Mouse (Mus musculus) neural tube, embryonic 13.5 days (tissue): ENCODE results near the gene Rgl1. TPM values are rescaled to one million over a fixed set of nuclear protein-coding genes. Genes with fewer than 3 reads are reported as not detected.

Experiments used
- ATAC-seq: fragments of 200-750 bp; cut with Nextera tagmentation; 2 replicates; pipeline ENCODE4 v1.8.0; 2017; ENCODE audit warnings: low read depth, mild to moderate bottlenecking, moderate TSS enrichment, moderate library complexity
- H3K27ac ChIP-seq: fragments of 300-500 bp; sonication (generic); replicated peaks from 2 replicates; pipeline ENCODE4 v1.5.1; 2015; ENCODE audit warnings: moderate library complexity, mild to moderate bottlenecking, inconsistent platforms
- H3K27me3 ChIP-seq: fragments of 300-500 bp; sonication (generic); 2 replicates; pipeline ENCODE4 v1.6.1; 2015; ENCODE audit warnings: mild to moderate bottlenecking, inconsistent platforms
- H3K36me3 ChIP-seq: fragments of 300-500 bp; sonication (generic); 2 replicates; pipeline ENCODE4 v1.6.1; 2015; ENCODE audit warnings: mild to moderate bottlenecking, inconsistent platforms
- H3K4me1 ChIP-seq: fragments of 300-500 bp; sonication (generic); replicated peaks from 2 replicates; pipeline ENCODE4 v1.6.1; 2015; ENCODE audit warnings: inconsistent platforms
- H3K4me2 ChIP-seq: fragments of 300-500 bp; sonication (generic); 2 replicates; pipeline ENCODE4 v1.6.1; 2015; ENCODE audit warnings: inconsistent platforms, mild to moderate bottlenecking, moderate library complexity
- H3K4me3 ChIP-seq: fragments of 300-500 bp; sonication (generic); 2 replicates; pipeline ENCODE4 v1.5.1; 2015; ENCODE audit warnings: mild to moderate bottlenecking, inconsistent platforms
- H3K9ac ChIP-seq: fragments of 300-500 bp; sonication (generic); 2 replicates; pipeline ENCODE4 v1.6.1; 2015; ENCODE audit warnings: moderate library complexity, mild to moderate bottlenecking, inconsistent platforms
- H3K9me3 ChIP-seq: fragments of 300-500 bp; sonication (generic); 2 replicates; pipeline ENCODE4 v1.6.1; 2016; ENCODE audit warnings: inconsistent platforms
- WGBS: fragments of 180-500 bp; shearing (Covaris S2); methylation state at CpG from one replicate; pipeline ENCODE4 v1.1.7; 2015; 5-methylcytosine and 5-hydroxymethylcytosine counted together
- polyA plus RNA-seq: library from polyadenylated mRNA; unstranded; fragments of >200 nt; fragmentation: Nextera tagmentation; extraction: Ambion mirVana; gene quantifications from 2 replicates; pipeline ENCODE4 v1.2.1, GENCODE M21; 2015

The Rgl1 gene
- polyA plus RNA-seq, 1 experiment from 2014 or later, result 25.4 TPM

- ATAC-seq, result no peak
- Histone ChIP-seq H3K4me1 (peaks cover 17% of the 10 kb centered on the region), H3K27ac (no peak overlapping the region), H3K9me3 (no peaks in the 10 kb centered on the region), H3K36me3 (no peaks in the 10 kb centered on the region), H3K27me3 (no peaks in the 10 kb centered on the region), H3K4me3 (no peak overlapping the region), H3K4me2 (no peak overlapping the region), H3K9ac (no peak overlapping the region)
- 89% methylated on average over 7 of the region's 7 CpGs for WGBS
These were observed 126.8 kb downstream of the Rgl1 start for GRCm38 (mm10) chr1:152639344-152639743.

GRCm38 (mm10) chr1:152634638-152635037, 131.5 kb downstream of the Rgl1 start:
- Histone ChIP-seq H3K36me3 (no peaks in the 10 kb centered on the region), H3K27me3 (no peaks in the 10 kb centered on the region), H3K9me3 (no peaks in the 10 kb centered on the region), H3K27ac (no peak overlapping the region), H3K4me1 (no peaks in the 10 kb centered on the region), H3K4me2 (no peak overlapping the region), H3K9ac (no peak overlapping the region), H3K4me3 (no peak overlapping the region)
- no peak for ATAC-seq
- WGBS, result 82% methylated on average over 5 of the region's 5 CpGs

GRCm38 (mm10) chr1:152629780-152630179, 136.4 kb downstream of the Rgl1 start:
- H3K36me3 ChIP-seq, result no peaks in the 10 kb centered on the region
- H3K27ac ChIP-seq, result no peak overlapping the region
- H3K27me3 ChIP-seq, result peaks cover 8% of the 10 kb centered on the region; the same call in 1 of the 2 replicates
- no peak for ATAC-seq
- peaks cover 6% of the 10 kb centered on the region for H3K4me1 ChIP-seq
- H3K9me3 ChIP-seq, result no peaks in the 10 kb centered on the region
- H3K4me2 ChIP-seq, result no peak overlapping the region
- H3K4me3 ChIP-seq, result no peak overlapping the region
- H3K9ac ChIP-seq, result no peak overlapping the region
- WGBS, result 25% methylated on average over 3 of the region's 3 CpGs

- ATAC-seq, result peak; percentile 21; the same call in 1 of the 2 replicates
- H3K9ac ChIP-seq, result peak overlapping the region; percentile 77
- H3K27ac ChIP-seq, result peak overlapping the region; percentile 88; the same call in 1 of the 2 replicates
- H3K9me3 ChIP-seq, result no peaks in the 10 kb centered on the region
- peaks cover 31% of the 10 kb centered on the region for H3K4me1 ChIP-seq
- no peaks in the 10 kb centered on the region for H3K36me3 ChIP-seq
- H3K4me3 ChIP-seq, result peak overlapping the region; percentile 58
- H3K27me3 ChIP-seq, result peaks cover 8% of the 10 kb centered on the region; the same call in 1 of the 2 replicates
- peak overlapping the region; percentile 83 for H3K4me2 ChIP-seq
These were observed 140.5 kb downstream of the Rgl1 start for GRCm38 (mm10) chr1:152625651-152626050.

- peaks cover 8% of the 10 kb centered on the region; the same call in 1 of the 2 replicates for H3K27me3 ChIP-seq
- no peaks in the 10 kb centered on the region for H3K9me3 ChIP-seq
- H3K4me1 ChIP-seq, result peaks cover 31% of the 10 kb centered on the region
- peak overlapping the region; percentile 77 for H3K9ac ChIP-seq
- peak; percentile 86 for ATAC-seq
- WGBS, result under 1% methylated on average over 61 of the region's 61 CpGs
- H3K4me2 ChIP-seq, result peak overlapping the region; percentile 83
- no peaks in the 10 kb centered on the region for H3K36me3 ChIP-seq
- peak overlapping the region; percentile 88 for H3K27ac ChIP-seq
- peak overlapping the region; percentile 58 for H3K4me3 ChIP-seq
These were observed 141.3 kb downstream of the Rgl1 start for GRCm38 (mm10) chr1:152624644-152625454.

- Histone ChIP-seq H3K9me3 (peaks cover 3% of the 10 kb centered on the region; the same call in 1 of the 2 replicates), H3K4me3 (peak overlapping the region; percentile 58), H3K4me1 (peaks cover 31% of the 10 kb centered on the region), H3K9ac (peak overlapping the region; percentile 77), H3K27ac (peak overlapping the region; percentile 88), H3K4me2 (peak overlapping the region; percentile 83), H3K27me3 (peaks cover 8% of the 10 kb centered on the region; the same call in 1 of the 2 replicates), H3K36me3 (peaks cover 3% of the 10 kb centered on the region)
- no peak for ATAC-seq
- WGBS, result 30% methylated on average over 12 of the region's 12 CpGs
These were observed 142.5 kb downstream of the Rgl1 start for GRCm38 (mm10) chr1:152623375-152624270.

- Histone ChIP-seq H3K27me3 (peaks cover 8% of the 10 kb centered on the region; the same call in 1 of the 2 replicates), H3K4me2 (peak overlapping the region; percentile 83), H3K27ac (no peak overlapping the region), H3K36me3 (peaks cover 6% of the 10 kb centered on the region), H3K9me3 (peaks cover 3% of the 10 kb centered on the region; the same call in 1 of the 2 replicates), H3K9ac (no peak overlapping the region), H3K4me1 (peaks cover 33% of the 10 kb centered on the region), H3K4me3 (peak overlapping the region; percentile 58)
- ATAC-seq, result no peak
- 69% methylated on average over 9 of the region's 9 CpGs for WGBS
These were observed 143.4 kb downstream of the Rgl1 start for GRCm38 (mm10) chr1:152622765-152623211.

- Histone ChIP-seq H3K4me2 (peak overlapping the region; percentile 83), H3K9ac (no peak overlapping the region), H3K36me3 (peaks cover 6% of the 10 kb centered on the region), H3K9me3 (peaks cover 3% of the 10 kb centered on the region; the same call in 1 of the 2 replicates), H3K4me1 (peaks cover 43% of the 10 kb centered on the region), H3K4me3 (no peak overlapping the region), H3K27me3 (peaks cover 7% of the 10 kb centered on the region; the same call in 1 of the 2 replicates), H3K27ac (no peak overlapping the region)
- ATAC-seq, result no peak
- WGBS, result 86% methylated on average over 4 of the region's 4 CpGs
These were observed 144.5 kb downstream of the Rgl1 start for GRCm38 (mm10) chr1:152621624-152622023.

GRCm38 (mm10) chr1:152619396-152619795, 146.8 kb downstream of the Rgl1 start:
- H3K27me3 ChIP-seq, result no peaks in the 10 kb centered on the region
- H3K9ac ChIP-seq, result no peak overlapping the region
- peaks cover 6% of the 10 kb centered on the region for H3K36me3 ChIP-seq
- H3K27ac ChIP-seq, result no peak overlapping the region
- no peak overlapping the region for H3K4me3 ChIP-seq
- H3K4me2 ChIP-seq, result no peak overlapping the region
- H3K9me3 ChIP-seq, result peaks cover 3% of the 10 kb centered on the region; the same call in 1 of the 2 replicates
- H3K4me1 ChIP-seq, result peaks cover 42% of the 10 kb centered on the region
- ATAC-seq, result no peak
- 83% methylated on average over 9 of the region's 9 CpGs for WGBS

- H3K27me3 ChIP-seq, result no peaks in the 10 kb centered on the region
- WGBS, result 84% methylated on average over 3 of the region's 3 CpGs
- H3K36me3 ChIP-seq, result peaks cover 6% of the 10 kb centered on the region
- H3K4me2 ChIP-seq, result no peak overlapping the region
- H3K27ac ChIP-seq, result no peak overlapping the region
- H3K4me3 ChIP-seq, result no peak overlapping the region
- H3K9me3 ChIP-seq, result peaks cover 3% of the 10 kb centered on the region; the same call in 1 of the 2 replicates
- H3K4me1 ChIP-seq, result peaks cover 38% of the 10 kb centered on the region
- no peak overlapping the region for H3K9ac ChIP-seq
- ATAC-seq, result no peak
These were observed 147.3 kb downstream of the Rgl1 start for GRCm38 (mm10) chr1:152618896-152619295.

- H3K27me3 ChIP-seq, result no peaks in the 10 kb centered on the region
- no peak for ATAC-seq
- H3K36me3 ChIP-seq, result peaks cover 6% of the 10 kb centered on the region
- H3K4me1 ChIP-seq, result peaks cover 33% of the 10 kb centered on the region
- H3K9ac ChIP-seq, result no peak overlapping the region
- no peak overlapping the region for H3K4me2 ChIP-seq
- 53% methylated on average over 1 of the region's 1 CpGs for WGBS
- peaks cover 3% of the 10 kb centered on the region; the same call in 1 of the 2 replicates for H3K9me3 ChIP-seq
- H3K27ac ChIP-seq, result no peak overlapping the region
- H3K4me3 ChIP-seq, result no peak overlapping the region
These were observed 147.8 kb downstream of the Rgl1 start for GRCm38 (mm10) chr1:152618381-152618780.
